Mouse (Mus musculus): ENCODE results near the gene Zfp646.

The Zfp646 gene

GRCm38 (mm10) chr7:127919290-127919689 is 43.3 kb downstream of the Zfp646 start:
- no peak for DNase-seq (ENCODE audit: inconsistent ontology term)

GRCm38 (mm10) chr7:127921516-127921915 is 45.5 kb downstream of the Zfp646 start:
- no peak for DNase-seq (ENCODE audit: inconsistent ontology term)

- no peak for DNase-seq (ENCODE audit: inconsistent ontology term)
These were observed 46.6 kb downstream of the Zfp646 start for GRCm38 (mm10) chr7:127922451-127923275.

- no peak for DNase-seq (ENCODE audit: inconsistent ontology term)
These were observed 47.7 kb downstream of the Zfp646 start for GRCm38 (mm10) chr7:127923714-127924113.

- DNase-seq (ENCODE audit: inconsistent ontology term): no peak
These were observed 49.2 kb downstream of the Zfp646 start for GRCm38 (mm10) chr7:127925252-127925651.

- DNase-seq (ENCODE audit: inconsistent ontology term): no peak
These were observed 50.0 kb downstream of the Zfp646 start for GRCm38 (mm10) chr7:127926066-127926465.

- DNase-seq (ENCODE audit: inconsistent ontology term): no peak
These were observed 50.8 kb downstream of the Zfp646 start for GRCm38 (mm10) chr7:127926846-127927245.

- DNase-seq (ENCODE audit: inconsistent ontology term): no peak
These were observed 51.7 kb downstream of the Zfp646 start for GRCm38 (mm10) chr7:127927726-127928125.

GRCm38 (mm10) chr7:127928596-127928995 is 52.6 kb downstream of the Zfp646 start:
- DNase-seq (ENCODE audit: inconsistent ontology term): no peak

- DNase-seq (ENCODE audit: inconsistent ontology term): no peak
These were observed 53.9 kb downstream of the Zfp646 start, which contains the start of gene Prss8 for GRCm38 (mm10) chr7:127929923-127930322. Gene Prss8 (minus strand): TSS chr7:127930104.

- no peak for DNase-seq (ENCODE audit: inconsistent ontology term)
These were observed 54.6 kb downstream of the Zfp646 start for GRCm38 (mm10) chr7:127930636-127931035.

GRCm38 (mm10) chr7:127931351-127932135 is 55.5 kb downstream of the Zfp646 start:
- peak; percentile 41 for DNase-seq (ENCODE audit: inconsistent ontology term)

GRCm38 (mm10) chr7:127932273-127933031 is 56.4 kb downstream of the Zfp646 start:
- DNase-seq (ENCODE audit: inconsistent ontology term): peak; percentile 40

GRCm38 (mm10) chr7:127934075-127934474 is 58.1 kb downstream of the Zfp646 start:
- no peak for DNase-seq (ENCODE audit: inconsistent ontology term)

GRCm38 (mm10) chr7:127935028-127935722 is 59.2 kb downstream of the Zfp646 start:
- peak; percentile 93 for DNase-seq (ENCODE audit: inconsistent ontology term)
